Mouse (Mus musculus) intestine, embryonic 15.5 days (tissue): ENCODE data around the gene Abhd2. TPM values are rescaled to one million over a fixed set of nuclear protein-coding genes. Genes with fewer than 3 reads are reported as not detected.

Experiments used
- ATAC-seq: fragments of 200-750 bp; cut with Nextera tagmentation; 2 replicates; pipeline ENCODE4 v1.8.0; 2017; ENCODE audit warnings: moderate TSS enrichment, moderate library complexity
- H3K27ac ChIP-seq: fragments of 300-500 bp; sonication (generic); 2 replicates; pipeline ENCODE4 v1.5.1; 2015; ENCODE audit warnings: mild to moderate bottlenecking, inconsistent platforms
- H3K27me3 ChIP-seq: fragments of 300-500 bp; sonication (generic); replicated peaks from 2 replicates; pipeline ENCODE4 v1.6.1; 2015; ENCODE audit warnings: inconsistent platforms
- H3K36me3 ChIP-seq: fragments of 300-500 bp; sonication (generic); 2 replicates; pipeline ENCODE4 v1.6.1; 2015; ENCODE audit warnings: inconsistent platforms
- H3K4me1 ChIP-seq: fragments of 300-500 bp; sonication (generic); replicated peaks from 2 replicates; pipeline ENCODE4 v1.6.1; 2015; ENCODE audit warnings: inconsistent platforms
- H3K4me2 ChIP-seq: fragments of 300-500 bp; sonication (generic); replicated peaks from 2 replicates; pipeline ENCODE4 v1.6.1; 2015; ENCODE audit warnings: mild to moderate bottlenecking, inconsistent platforms
- H3K4me3 ChIP-seq: fragments of 300-500 bp; sonication (generic); replicated peaks from 2 replicates; pipeline ENCODE4 v1.5.1; 2015; ENCODE audit warnings: inconsistent platforms
- H3K9ac ChIP-seq: fragments of 300-500 bp; sonication (generic); 2 replicates; pipeline ENCODE4 v1.6.1; 2015; ENCODE audit warnings: inconsistent platforms
- H3K9me3 ChIP-seq: fragments of 300-500 bp; sonication (generic); 2 replicates; pipeline ENCODE4 v1.6.1; 2016; ENCODE audit warnings: inconsistent platforms
- whole genome bisulfite sequencing: fragments of 180-500 bp; shearing (Covaris S2); methylation state at CpG from one replicate; pipeline ENCODE4 v1.1.7; 2015; 5-methylcytosine and 5-hydroxymethylcytosine counted together
- polyA plus RNA-seq: library from polyadenylated mRNA; unstranded; fragments of >200 nt; fragmentation: Nextera tagmentation; extraction: Ambion mirVana; gene quantifications from 2 replicates; pipeline ENCODE4 v1.2.1, GENCODE M21; 2015

Gene Abhd2
- polyA plus RNA-seq, 1 experiment from 2014 or later = 16.3 TPM

- Histone ChIP-seq H3K27me3 (no peaks in the 10 kb centered on the region), H3K9ac (no peak overlapping the region), H3K4me1 (peaks cover 39% of the 10 kb centered on the region), H3K4me2 (no peak overlapping the region), H3K36me3 (0 out of 2 replicates have a peak, but pooled peaks cover 6% of the 10 kb centered on the region), H3K4me3 (no peak overlapping the region), H3K27ac (peak overlapping the region; percentile 55), H3K9me3 (no peaks in the 10 kb centered on the region)
- ATAC-seq = peak; percentile 80
- 63% methylated on average over 6 of the region's 6 CpGs for WGBS
These were observed 29.1 kb downstream of the Abhd2 start for GRCm38 (mm10) chr7:79302145-79302544.

DNA sequence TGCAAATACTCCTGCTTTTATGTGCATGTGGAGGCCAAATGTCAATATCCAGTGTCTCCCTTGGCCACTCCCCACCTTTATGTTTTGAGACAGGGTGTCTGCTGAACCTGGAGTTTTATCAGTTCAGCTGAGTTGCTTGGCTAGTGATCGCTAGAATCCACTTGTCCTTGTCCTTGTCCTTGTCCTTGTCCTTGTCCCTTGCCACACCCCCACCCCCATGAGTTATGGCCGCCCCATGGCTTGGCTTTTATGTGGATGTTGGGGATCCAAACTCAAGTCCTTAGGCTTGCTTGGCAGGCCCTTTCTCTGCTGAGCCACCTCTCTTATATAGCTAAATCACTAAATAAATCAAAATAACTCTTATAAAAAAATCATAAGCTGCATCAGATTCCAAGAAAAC, 29.6 kb downstream of the Abhd2 start:
- ATAC-seq = peak; percentile 17
- H3K4me2 ChIP-seq = no peak overlapping the region
- 71% methylated on average over 2 of the region's 2 CpGs for WGBS

GRCm38 (mm10) chr7:79303183-79303761, 30.3 kb downstream of the Abhd2 start:
- Histone ChIP-seq H3K27me3 (no peaks in the 10 kb centered on the region), H3K36me3 (no peaks in the 10 kb centered on the region), H3K9ac (no peak overlapping the region), H3K27ac (peak overlapping the region; percentile 55; the same call in 1 of the 2 replicates), H3K4me3 (no peak overlapping the region), H3K4me2 (no peak overlapping the region), H3K4me1 (peaks cover 39% of the 10 kb centered on the region), H3K9me3 (no peaks in the 10 kb centered on the region)
- 72% methylated on average over 6 of the region's 6 CpGs for WGBS
- ATAC-seq = peak; percentile 30; the same call in 1 of the 2 replicates

More for the DNA sequence above, 29.6 kb downstream of the Abhd2 start:
- H3K4me3 ChIP-seq = no peak overlapping the region
- H3K27me3 ChIP-seq = no peaks in the 10 kb centered on the region
- H3K36me3 ChIP-seq = 0 out of 2 replicates have a peak, but pooled peaks cover 4% of the 10 kb centered on the region
- no peak overlapping the region for H3K9ac ChIP-seq
- peak overlapping the region; percentile 55 for H3K27ac ChIP-seq
- H3K9me3 ChIP-seq = no peaks in the 10 kb centered on the region
- peaks cover 39% of the 10 kb centered on the region for H3K4me1 ChIP-seq

DNA sequence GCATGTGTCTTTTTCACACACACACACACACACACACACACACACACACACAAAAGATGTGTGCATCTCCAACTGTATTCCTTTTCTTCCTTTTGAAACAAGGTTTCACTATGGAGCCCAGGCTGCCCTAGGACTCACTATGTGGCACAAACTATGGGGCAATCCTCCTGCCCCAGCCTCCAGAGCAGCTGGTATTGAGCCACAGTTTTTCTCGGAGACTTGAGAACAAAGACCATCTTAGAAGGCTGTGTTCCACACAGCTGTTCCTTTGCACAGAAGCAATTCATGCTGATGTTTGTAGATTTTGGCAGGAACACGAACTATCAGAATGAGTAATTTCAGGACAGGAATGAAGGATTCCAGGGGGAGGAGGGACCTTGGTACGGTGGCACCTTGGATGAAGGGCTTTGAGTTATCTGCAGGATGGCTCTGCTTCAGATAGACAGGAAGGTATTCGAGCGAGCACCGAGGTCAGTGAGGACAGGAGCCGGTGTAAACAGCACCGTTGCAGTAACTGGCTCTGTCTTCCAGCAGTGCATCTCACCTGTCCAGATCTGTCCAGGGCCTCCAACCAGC, 35.5 kb downstream of the Abhd2 start:
- no peaks in the 10 kb centered on the region for H3K27me3 ChIP-seq
- H3K36me3 ChIP-seq = no peaks in the 10 kb centered on the region
- peaks cover 40% of the 10 kb centered on the region for H3K4me1 ChIP-seq
- H3K4me2 ChIP-seq = no peak overlapping the region
- 47% methylated on average over 8 of the region's 8 CpGs for WGBS
- ATAC-seq = no peak
- H3K27ac ChIP-seq = no peak overlapping the region
- no peak overlapping the region for H3K9ac ChIP-seq
- no peaks in the 10 kb centered on the region for H3K9me3 ChIP-seq
- H3K4me3 ChIP-seq = no peak overlapping the region

DNA sequence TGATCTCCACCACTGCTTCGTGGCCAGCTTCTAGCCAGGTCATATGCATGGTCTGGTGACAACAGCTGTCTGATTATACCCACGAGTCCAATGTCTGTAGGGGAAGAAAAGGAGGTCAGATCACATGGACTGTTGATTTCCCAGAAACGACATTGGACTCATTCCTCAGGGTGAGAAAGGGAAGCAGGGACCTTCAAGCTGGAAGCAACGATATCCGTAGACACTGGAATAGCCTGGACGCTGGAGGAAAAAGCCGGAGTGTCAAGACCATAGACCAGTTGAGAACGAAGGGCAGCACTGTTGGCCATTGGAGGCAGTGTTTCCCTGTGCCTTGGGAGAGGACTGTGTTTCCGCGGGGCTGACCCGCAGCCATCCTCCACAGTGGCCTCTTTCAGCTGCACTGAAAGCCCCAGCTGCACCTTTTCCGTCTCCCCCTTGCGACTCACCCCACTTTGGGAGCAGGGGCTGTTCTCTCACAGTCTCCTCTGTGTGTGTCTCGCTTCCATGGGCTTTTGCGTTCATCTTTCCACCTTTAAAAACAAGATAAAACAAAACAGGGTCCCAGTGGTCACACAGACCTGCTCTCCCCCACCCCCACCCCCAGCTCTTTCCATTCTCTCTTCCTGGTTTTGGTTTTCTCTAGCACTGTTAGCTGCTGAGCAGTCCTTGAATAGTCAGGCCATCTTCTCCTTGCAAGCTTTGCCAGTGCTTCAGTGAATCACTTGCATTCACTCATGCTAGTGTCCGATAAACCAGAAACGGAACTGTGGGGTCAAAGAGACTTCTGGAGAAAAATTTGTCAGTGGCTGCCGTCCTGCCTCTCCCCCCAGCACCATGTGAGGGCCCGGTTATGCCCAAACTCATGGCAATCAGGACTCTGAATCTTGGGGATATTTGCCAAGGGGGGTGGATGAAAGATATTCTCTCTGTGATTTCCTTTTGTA, 36.5 kb downstream of the Abhd2 start:
- no peaks in the 10 kb centered on the region for H3K9me3 ChIP-seq
- H3K36me3 ChIP-seq = no peaks in the 10 kb centered on the region
- H3K27me3 ChIP-seq = no peaks in the 10 kb centered on the region
- no peak overlapping the region for H3K9ac ChIP-seq
- no peak overlapping the region for H3K27ac ChIP-seq
- no peak overlapping the region for H3K4me3 ChIP-seq
- no peak overlapping the region; the same call in 1 of the 2 replicates for H3K4me2 ChIP-seq
- H3K4me1 ChIP-seq = peaks cover 47% of the 10 kb centered on the region
- 57% methylated on average over 19 of the region's 19 CpGs for WGBS
- no peak for ATAC-seq

- H3K9ac ChIP-seq = no peak overlapping the region
- no peak overlapping the region for H3K27ac ChIP-seq
- ATAC-seq = no peak
- no peaks in the 10 kb centered on the region for H3K27me3 ChIP-seq
- 39% methylated on average over 1 of the region's 1 CpGs for WGBS
- no peaks in the 10 kb centered on the region for H3K36me3 ChIP-seq
- H3K9me3 ChIP-seq = no peaks in the 10 kb centered on the region
- H3K4me3 ChIP-seq = no peak overlapping the region
- H3K4me2 ChIP-seq = no peak overlapping the region
- H3K4me1 ChIP-seq = peaks cover 50% of the 10 kb centered on the region
These were observed 37.2 kb downstream of the Abhd2 start for GRCm38 (mm10) chr7:79310191-79310555.

DNA sequence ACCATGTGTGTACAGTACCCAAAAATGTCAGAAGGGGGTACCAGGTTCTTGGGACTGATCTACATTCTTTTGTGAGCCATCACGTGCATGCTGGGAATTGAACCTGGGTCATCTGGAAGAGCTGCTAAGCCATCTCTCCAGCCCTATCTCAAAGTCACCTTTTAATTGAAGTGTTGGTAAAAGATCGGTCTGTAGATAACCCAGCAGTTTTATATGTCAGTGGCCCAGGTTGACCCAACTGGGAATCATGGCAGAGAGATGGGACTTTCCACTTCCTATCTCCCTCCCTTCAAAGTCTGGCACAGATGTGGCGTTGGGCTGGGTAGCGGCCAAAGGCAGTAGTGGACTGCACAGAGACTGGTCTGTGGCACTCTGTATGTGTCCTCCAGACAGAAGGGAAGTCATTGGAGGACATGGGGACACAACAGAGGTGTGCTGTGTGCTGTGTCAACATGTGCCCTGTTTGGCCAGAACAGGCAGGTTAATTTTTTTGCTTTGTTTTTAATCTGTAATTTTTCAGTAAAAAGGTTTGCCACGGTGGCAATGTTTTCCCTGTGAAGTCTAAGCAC, 38.5 kb downstream of the Abhd2 start:
- Histone ChIP-seq H3K27ac (0 out of 2 replicates have a peak overlapping the region, but pooled peaks have one; percentile 15), H3K36me3 (no peaks in the 10 kb centered on the region), H3K4me2 (no peak overlapping the region), H3K4me1 (peaks cover 51% of the 10 kb centered on the region), H3K27me3 (no peaks in the 10 kb centered on the region), H3K9me3 (no peaks in the 10 kb centered on the region), H3K9ac (no peak overlapping the region), H3K4me3 (no peak overlapping the region)
- 94% methylated on average over 5 of the region's 5 CpGs for WGBS
- no peak for ATAC-seq

- no peak overlapping the region for H3K4me2 ChIP-seq
- no peak for ATAC-seq
- no peak overlapping the region for H3K4me3 ChIP-seq
- H3K36me3 ChIP-seq = no peaks in the 10 kb centered on the region
- H3K27ac ChIP-seq = peak overlapping the region; percentile 56; the same call in 1 of the 2 replicates
- no peak overlapping the region for H3K9ac ChIP-seq
- no peaks in the 10 kb centered on the region for H3K9me3 ChIP-seq
- H3K27me3 ChIP-seq = no peaks in the 10 kb centered on the region
- peaks cover 51% of the 10 kb centered on the region for H3K4me1 ChIP-seq
- 65% methylated on average over 8 of the region's 8 CpGs for WGBS
These were observed 39.2 kb downstream of the Abhd2 start for GRCm38 (mm10) chr7:79312246-79312645.

GRCm38 (mm10) chr7:79313519-79314059, 40.6 kb downstream of the Abhd2 start:
- H3K27ac ChIP-seq = 0 out of 2 replicates have a peak overlapping the region, but pooled peaks have one; percentile 56
- peak; percentile 76 for ATAC-seq

GRCm38 (mm10) chr7:79314517-79314916, 41.5 kb downstream of the Abhd2 start:
- Histone ChIP-seq H3K36me3 (no peaks in the 10 kb centered on the region), H3K4me3 (no peak overlapping the region), H3K4me1 (peaks cover 54% of the 10 kb centered on the region), H3K4me2 (no peak overlapping the region), H3K9me3 (no peaks in the 10 kb centered on the region), H3K27me3 (no peaks in the 10 kb centered on the region), H3K9ac (no peak overlapping the region), H3K27ac (no peak overlapping the region)
- no peak for ATAC-seq
- WGBS = 66% methylated on average over 5 of the region's 5 CpGs

More at GRCm38 (mm10) chr7:79313519-79314059, 40.6 kb downstream of the Abhd2 start:
- Histone ChIP-seq H3K27me3 (no peaks in the 10 kb centered on the region), H3K9me3 (no peaks in the 10 kb centered on the region), H3K9ac (no peak overlapping the region), H3K4me3 (no peak overlapping the region), H3K4me2 (peak overlapping the region; percentile 46), H3K4me1 (peaks cover 61% of the 10 kb centered on the region), H3K36me3 (no peaks in the 10 kb centered on the region)
- WGBS = 15% methylated on average over 12 of the region's 12 CpGs

- Histone ChIP-seq H3K9me3 (no peaks in the 10 kb centered on the region), H3K27ac (no peak overlapping the region), H3K27me3 (no peaks in the 10 kb centered on the region), H3K4me2 (no peak overlapping the region), H3K36me3 (no peaks in the 10 kb centered on the region), H3K9ac (no peak overlapping the region), H3K4me1 (peaks cover 47% of the 10 kb centered on the region), H3K4me3 (no peak overlapping the region)
- ATAC-seq = no peak
- WGBS = 75% methylated on average over 8 of the region's 8 CpGs
These were observed 42.1 kb downstream of the Abhd2 start for GRCm38 (mm10) chr7:79315149-79315548.
